Mouse (Mus musculus): ENCODE data around the gene Nmbr. TPM values are rescaled to one million over a fixed set of nuclear protein-coding genes. Genes with fewer than 3 reads are reported as not detected.

Gene Nmbr
- polyA plus RNA-seq, 1 experiment from 2014 or later, result 1.0 TPM

Other genes starting within 250 kb of the Nmbr start
- 7.3 and 8.5 TPM in 2 replicates for gene Adgrg6, start 159.9 kb upstream of the Nmbr start, polyA plus RNA-seq (2015; fragmentation: Nextera tagmentation; extraction: Ambion mirVana)
- gene Vta1, start within 50 bp of the Nmbr start, polyA plus RNA-seq (2015; fragmentation: Nextera tagmentation; extraction: Ambion mirVana), result 100.0 and 103 TPM in 2 replicates
- not detected in 2 replicates for gene Gje1, start 12.6 kb downstream of the Nmbr start, polyA plus RNA-seq (2015; fragmentation: Nextera tagmentation; extraction: Ambion mirVana)

All from kidney, embryonic 16.5 days (tissue).